Mouse (Mus musculus) brain, embryonic 14.5 days (tissue): Measurements from ENCODE around the gene 1110017D15Rik.

Experiments
- CTCF ChIP-seq: fragments of 200-500 bp; IDR thresholded peaks from 2 replicates; pipeline ENCODE4 v1.5.1; 2012; ENCODE audit warnings: inconsistent platforms, mild to moderate bottlenecking, moderate library complexity, borderline replicate concordance; ENCODE audit not compliant: insufficient read depth, insufficient read length; ENCODE audit errors: extremely low read depth
- POLR2A ChIP-seq: fragments of 200-500 bp; IDR thresholded peaks from 2 replicates; pipeline ENCODE4 v1.6.1; 2012; ENCODE audit warnings: mild to moderate bottlenecking, inconsistent platforms, borderline replicate concordance; ENCODE audit not compliant: poor library complexity, insufficient read depth, insufficient read length, severe bottlenecking; ENCODE audit errors: extremely low read depth

- TF ChIP-seq CTCF = no peak
- no peak for TF ChIP-seq POLR2A
Observed at GRCm38 (mm10) chr4:41460690-41461089, 56.4 kb downstream of the 1110017D15Rik start.
